Mouse (Mus musculus) limb, embryonic 12.5 days (tissue): ENCODE data around the gene Nup205. TPM values are rescaled to one million over a fixed set of nuclear protein-coding genes. Genes with fewer than 3 reads are reported as not detected.

Experiments used
- ATAC-seq: fragments of 200-750 bp; cut with Nextera tagmentation; 2 replicates; pipeline ENCODE4 v1.8.0; 2017; ENCODE audit warnings: low read depth, moderate TSS enrichment; ENCODE audit not compliant: insufficient number of reproducible peaks, insufficient read depth, low FRiP score, low TSS enrichment
- H3K27ac ChIP-seq: fragments of 300-500 bp; sonication (generic); 2 replicates; pipeline ENCODE4 v1.5.1; 2016; ENCODE audit warnings: mild to moderate bottlenecking, moderate library complexity
- H3K27me3 ChIP-seq: fragments of 300-500 bp; sonication (generic); 2 replicates; pipeline ENCODE4 v1.6.1; 2016; ENCODE audit warnings: mild to moderate bottlenecking, moderate library complexity
- H3K36me3 ChIP-seq: fragments of 300-500 bp; sonication (generic); 2 replicates; pipeline ENCODE4 v1.6.1; 2016; ENCODE audit warnings: mild to moderate bottlenecking, moderate library complexity
- H3K4me1 ChIP-seq: fragments of 300-500 bp; sonication (generic); replicated peaks from 2 replicates; pipeline ENCODE4 v1.6.1; 2016
- H3K4me2 ChIP-seq: fragments of 300-500 bp; sonication (generic); 2 replicates; pipeline ENCODE4 v1.6.1; 2016; ENCODE audit warnings: mild to moderate bottlenecking, moderate library complexity
- H3K4me3 ChIP-seq: fragments of 300-500 bp; sonication (generic); replicated peaks from 2 replicates; pipeline ENCODE4 v1.5.1; 2016; ENCODE audit warnings: mild to moderate bottlenecking
- H3K9ac ChIP-seq: fragments of 300-500 bp; sonication (generic); replicated peaks from 2 replicates; pipeline ENCODE4 v1.6.1; 2016; ENCODE audit warnings: mild to moderate bottlenecking, moderate library complexity
- H3K9me3 ChIP-seq: fragments of 300-500 bp; sonication (generic); 2 replicates; pipeline ENCODE4 v1.6.1; 2016; ENCODE audit warnings: mild to moderate bottlenecking, moderate library complexity
- WGBS: fragments of 180-500 bp; shearing (Covaris S2); methylation state at CpG from one replicate; pipeline ENCODE4 v1.1.7; 2016; 5-methylcytosine and 5-hydroxymethylcytosine counted together
- polyA plus RNA-seq: library from polyadenylated mRNA; unstranded; fragments of >200 nt; fragmentation: Nextera tagmentation; extraction: Ambion mirVana; gene quantifications from 2 replicates; pipeline ENCODE4 v1.2.1, GENCODE M21; 2016

Gene Nup205
- polyA plus RNA-seq, 1 experiment from 2014 or later = 47.3 TPM

DNA sequence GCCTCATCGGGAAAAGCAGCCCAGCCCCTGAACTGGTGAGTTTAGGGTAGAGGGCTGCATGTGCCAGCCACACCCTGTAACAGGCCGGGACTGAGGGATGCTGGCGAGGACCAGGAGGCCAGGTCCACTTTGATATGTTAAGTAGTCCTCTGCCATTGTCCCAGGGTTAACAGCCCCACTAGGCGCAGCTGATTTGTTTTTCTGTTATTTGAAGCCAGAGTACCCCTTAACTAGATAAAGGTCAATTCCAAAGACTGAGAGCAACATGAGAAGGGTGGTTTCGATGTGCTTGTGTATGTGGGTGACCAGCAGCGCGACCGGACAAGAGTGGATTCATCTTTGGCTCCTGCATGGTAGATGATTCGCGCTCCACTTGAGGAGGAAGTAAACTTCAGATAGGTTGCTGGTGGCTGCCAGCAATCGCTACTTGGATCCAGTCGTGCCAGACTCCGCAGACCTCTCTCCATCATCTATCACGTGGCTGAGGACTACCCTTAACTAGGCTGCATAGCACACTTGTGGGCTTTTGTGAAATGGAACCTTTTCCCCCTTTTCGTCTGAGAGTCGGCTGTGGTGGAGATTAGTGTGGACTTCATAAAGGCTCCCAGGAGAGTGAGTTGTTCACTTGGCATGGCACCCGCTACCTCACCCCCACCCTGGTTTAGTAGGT lies 74.7 kb downstream of the Nup205 start:
- WGBS = 57% methylated on average over 17 of the region's 17 CpGs
- ATAC-seq = 0 out of 2 replicates have a peak, but pooled peaks have one; percentile 52

DNA sequence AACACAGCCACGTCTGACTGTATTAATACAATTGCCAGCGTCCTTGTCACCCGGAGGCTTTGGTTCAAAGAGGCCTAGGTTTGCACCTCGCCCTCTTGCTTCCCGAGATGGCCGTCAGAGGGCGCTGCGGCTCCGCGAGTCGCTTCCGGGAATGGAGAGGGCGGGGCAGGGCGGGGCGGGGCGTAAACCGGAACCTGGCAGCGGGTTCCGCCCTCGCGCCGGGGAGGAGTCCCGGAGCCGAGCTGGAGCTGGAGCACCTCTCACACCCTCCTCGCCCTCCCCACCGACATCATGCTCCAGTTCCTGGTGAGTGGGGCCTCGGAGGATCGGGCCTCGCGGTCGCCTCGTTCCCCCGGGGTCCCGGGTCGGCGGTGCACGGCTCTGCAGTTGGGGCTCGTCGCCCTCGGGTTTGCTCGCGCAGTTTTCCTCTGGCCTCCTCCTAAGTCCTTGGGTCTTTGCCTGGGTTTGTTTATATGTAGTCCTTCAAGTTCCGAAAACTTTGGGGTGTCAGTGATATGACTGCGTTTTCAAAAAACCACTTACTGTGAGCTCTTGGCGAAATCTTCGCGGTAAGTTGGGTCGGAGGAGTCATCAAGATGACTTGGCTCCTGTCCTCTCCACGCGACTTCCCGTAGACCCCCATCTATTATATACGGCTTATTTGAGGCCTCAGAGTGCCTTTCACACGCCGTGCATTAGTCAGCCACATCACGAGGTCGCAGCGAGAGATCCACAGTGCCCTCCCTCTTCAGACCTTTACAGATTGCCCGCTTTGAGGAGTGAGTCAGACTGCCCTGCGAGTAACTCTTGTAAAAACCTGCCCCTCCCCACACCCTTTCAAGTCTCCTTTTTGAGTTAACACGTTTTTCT lies 75.5 kb downstream of the Nup205 start:
- H3K27ac ChIP-seq = peak overlapping the region; percentile 90
- H3K9ac ChIP-seq = peak overlapping the region; percentile 85
- WGBS = under 1% methylated on average over 51 of the region's 60 CpGs
- H3K9me3 ChIP-seq = no peaks in the 10 kb centered on the region
- peak; percentile 80 for ATAC-seq
- H3K4me3 ChIP-seq = peak overlapping the region; percentile 76
- peaks cover under 1% of the 10 kb centered on the region; the same call in 1 of the 2 replicates for H3K36me3 ChIP-seq
- peak overlapping the region; percentile 77 for H3K4me2 ChIP-seq
- peaks cover 31% of the 10 kb centered on the region for H3K4me1 ChIP-seq
- no peaks in the 10 kb centered on the region for H3K27me3 ChIP-seq

More for the DNA sequence above, 74.7 kb downstream of the Nup205 start:
- peaks cover 4% of the 10 kb centered on the region; the same call in 1 of the 2 replicates for H3K36me3 ChIP-seq
- peak overlapping the region; percentile 77 for H3K4me2 ChIP-seq
- no peaks in the 10 kb centered on the region for H3K9me3 ChIP-seq
- no peaks in the 10 kb centered on the region for H3K27me3 ChIP-seq
- peak overlapping the region; percentile 56; the same call in 1 of the 2 replicates for H3K27ac ChIP-seq
- peak overlapping the region; percentile 85 for H3K9ac ChIP-seq
- H3K4me1 ChIP-seq = peaks cover 31% of the 10 kb centered on the region
- peak overlapping the region; percentile 76 for H3K4me3 ChIP-seq

DNA sequence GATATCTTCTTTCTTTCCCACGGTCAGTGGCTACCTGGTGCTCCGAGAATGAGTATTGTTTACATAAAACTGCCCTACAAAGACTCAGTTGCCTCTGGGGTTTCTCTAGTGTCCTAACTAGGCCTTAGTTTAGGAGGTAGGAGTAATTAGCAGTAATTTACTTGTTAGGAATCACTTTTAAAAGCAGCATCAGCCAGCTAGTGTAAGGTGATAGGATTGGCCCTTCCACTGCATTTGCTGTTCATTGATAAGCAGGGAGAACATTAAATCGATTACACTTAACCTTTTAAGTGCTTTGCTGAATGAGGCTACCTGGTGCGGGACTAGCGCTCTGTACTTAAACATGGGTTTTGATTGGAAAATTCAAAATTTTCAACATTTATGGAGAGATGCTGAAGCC lies 76.3 kb downstream of the Nup205 start:
- Histone ChIP-seq H3K9me3 (no peaks in the 10 kb centered on the region), H3K4me3 (peak overlapping the region; percentile 76), H3K27ac (no peak overlapping the region), H3K4me1 (peaks cover 31% of the 10 kb centered on the region), H3K9ac (peak overlapping the region; percentile 85), H3K27me3 (no peaks in the 10 kb centered on the region), H3K4me2 (peak overlapping the region; percentile 77), H3K36me3 (no peaks in the 10 kb centered on the region)
- WGBS = 33% methylated on average over 5 of the region's 5 CpGs
- ATAC-seq = no peak

DNA sequence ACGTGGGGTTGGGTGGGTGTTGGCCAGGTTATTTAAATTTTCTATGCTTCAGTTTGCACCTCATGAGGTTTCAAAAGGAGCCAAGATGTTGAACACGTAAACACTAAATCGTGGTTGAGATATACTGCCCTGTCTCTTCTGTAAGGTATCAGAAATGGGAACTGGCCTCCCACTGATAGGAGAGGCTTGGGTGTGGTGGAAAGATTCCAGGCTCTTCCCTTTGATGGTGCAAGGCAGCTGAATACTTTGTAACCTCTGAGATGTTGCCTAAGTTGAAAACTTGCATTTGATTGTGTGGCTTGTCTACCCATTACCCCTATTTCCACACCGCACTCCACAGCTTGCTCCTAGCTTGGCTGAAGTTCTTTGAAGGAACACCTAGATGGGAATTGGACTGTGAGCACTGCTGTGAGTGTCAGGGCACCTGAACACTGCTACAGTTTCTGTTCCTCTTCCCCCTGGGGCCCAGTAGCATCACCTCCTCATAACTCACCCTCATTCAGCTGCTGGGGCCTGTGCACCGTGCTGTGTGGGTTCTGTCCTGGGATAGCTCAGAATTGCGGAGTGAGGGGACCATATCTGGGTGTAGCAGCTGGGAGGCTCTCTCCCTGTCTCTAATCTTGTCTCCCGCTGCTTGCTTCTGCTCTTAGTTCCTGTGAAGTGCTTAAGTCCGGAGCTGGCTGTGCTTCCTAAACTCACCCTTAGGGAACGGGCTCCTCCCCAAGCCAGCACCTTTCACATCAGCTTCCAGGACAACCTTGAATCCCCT lies 77.1 kb downstream of the Nup205 start:
- WGBS = 55% methylated on average over 9 of the region's 9 CpGs
- no peak for ATAC-seq
- H3K27me3 ChIP-seq = no peaks in the 10 kb centered on the region
- peak overlapping the region; percentile 48; the same call in 1 of the 2 replicates for H3K9ac ChIP-seq
- H3K27ac ChIP-seq = no peak overlapping the region
- no peaks in the 10 kb centered on the region for H3K9me3 ChIP-seq
- H3K4me2 ChIP-seq = peak overlapping the region; percentile 77
- H3K4me1 ChIP-seq = peaks cover 31% of the 10 kb centered on the region
- H3K36me3 ChIP-seq = no peaks in the 10 kb centered on the region
- peak overlapping the region; percentile 76 for H3K4me3 ChIP-seq

DNA sequence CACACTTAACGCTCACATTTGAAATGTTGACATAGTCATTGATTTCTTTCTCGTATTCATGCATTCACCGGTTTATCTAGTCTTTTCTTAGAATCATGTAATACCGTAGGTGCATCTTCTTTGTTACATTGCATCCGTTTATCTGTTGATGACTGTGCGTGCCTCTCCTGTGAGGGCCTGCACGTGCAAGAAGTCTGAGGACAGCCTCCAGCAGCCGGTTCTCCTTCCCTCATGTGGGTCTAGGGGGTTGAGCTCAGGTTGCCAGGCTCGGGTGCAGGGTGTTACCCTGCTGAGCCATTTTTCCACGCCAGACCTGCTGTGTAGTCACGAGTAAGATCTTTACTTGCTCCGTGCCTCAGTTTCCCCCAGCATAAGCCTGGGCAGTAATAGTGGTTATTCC lies 77.8 kb downstream of the Nup205 start:
- Histone ChIP-seq H3K27ac (0 out of 2 replicates have a peak overlapping the region, but pooled peaks have one; percentile 12), H3K9me3 (no peaks in the 10 kb centered on the region), H3K4me1 (peaks cover 31% of the 10 kb centered on the region), H3K4me2 (peak overlapping the region; percentile 77), H3K36me3 (no peaks in the 10 kb centered on the region), H3K9ac (peak overlapping the region; percentile 48; the same call in 1 of the 2 replicates), H3K27me3 (no peaks in the 10 kb centered on the region), H3K4me3 (peak overlapping the region; percentile 76; the same call in 1 of the 2 replicates)
- no peak for ATAC-seq
- 75% methylated on average over 12 of the region's 12 CpGs for WGBS

DNA sequence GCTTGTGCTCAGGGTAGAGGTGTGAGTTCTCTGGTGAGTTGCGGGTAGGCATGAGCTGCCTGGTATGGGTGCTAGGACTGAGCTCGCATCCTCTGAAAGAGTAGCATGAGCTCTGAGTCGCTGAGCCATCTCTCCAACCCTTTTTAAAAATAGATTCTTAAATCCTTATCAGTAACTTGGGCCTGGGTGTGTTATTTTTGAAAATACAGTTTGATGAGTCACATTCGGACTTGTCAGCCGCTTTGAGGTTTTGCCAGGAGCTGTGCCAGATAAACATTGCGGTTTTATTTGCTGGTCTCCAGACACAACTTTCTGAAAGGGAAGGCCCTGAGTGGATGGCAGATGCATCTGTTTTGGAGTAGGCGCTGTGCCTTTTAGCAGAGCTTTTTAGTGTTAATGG lies 79.5 kb downstream of the Nup205 start:
- H3K36me3 ChIP-seq = peaks cover 13% of the 10 kb centered on the region
- no peak for ATAC-seq
- no peak overlapping the region for H3K4me2 ChIP-seq
- no peak overlapping the region for H3K9ac ChIP-seq
- WGBS = 89% methylated on average over 7 of the region's 7 CpGs
- no peaks in the 10 kb centered on the region for H3K27me3 ChIP-seq
- H3K4me1 ChIP-seq = peaks cover 31% of the 10 kb centered on the region
- H3K9me3 ChIP-seq = no peaks in the 10 kb centered on the region
- H3K27ac ChIP-seq = no peak overlapping the region
- H3K4me3 ChIP-seq = no peak overlapping the region

DNA sequence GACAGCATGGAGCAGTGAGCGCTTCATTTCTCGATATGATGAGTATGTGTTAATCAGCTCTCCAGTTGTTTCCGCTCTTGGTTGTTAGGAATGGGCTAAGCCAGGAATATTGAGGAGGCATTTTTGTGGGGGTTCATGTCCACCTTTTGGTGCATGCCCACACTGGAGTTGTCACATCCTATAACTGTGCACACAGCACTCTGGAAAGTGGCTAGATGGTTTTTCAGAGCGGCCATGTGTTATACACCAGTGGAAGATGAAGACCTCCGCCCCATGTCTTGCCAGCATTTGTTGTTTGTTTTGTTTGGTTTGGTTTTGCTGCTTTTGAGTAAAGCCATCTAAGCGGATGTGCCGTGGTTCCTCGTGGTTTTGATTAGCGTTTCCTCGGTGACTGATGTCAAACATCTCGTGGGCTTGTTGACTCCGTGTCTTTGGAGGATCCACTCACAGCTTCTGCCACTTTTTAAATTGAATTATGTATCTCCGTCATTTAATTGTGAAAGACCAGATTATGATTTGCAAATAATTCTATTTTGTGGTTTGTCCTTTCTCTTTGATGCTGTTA lies 80.5 kb downstream of the Nup205 start:
- H3K4me3 ChIP-seq = no peak overlapping the region
- H3K27ac ChIP-seq = no peak overlapping the region
- no peak overlapping the region for H3K9ac ChIP-seq
- no peaks in the 10 kb centered on the region for H3K9me3 ChIP-seq
- H3K27me3 ChIP-seq = no peaks in the 10 kb centered on the region
- H3K4me2 ChIP-seq = no peak overlapping the region
- 90% methylated on average over 13 of the region's 13 CpGs for WGBS
- H3K36me3 ChIP-seq = peaks cover 23% of the 10 kb centered on the region
- peaks cover 31% of the 10 kb centered on the region for H3K4me1 ChIP-seq
- no peak for ATAC-seq

DNA sequence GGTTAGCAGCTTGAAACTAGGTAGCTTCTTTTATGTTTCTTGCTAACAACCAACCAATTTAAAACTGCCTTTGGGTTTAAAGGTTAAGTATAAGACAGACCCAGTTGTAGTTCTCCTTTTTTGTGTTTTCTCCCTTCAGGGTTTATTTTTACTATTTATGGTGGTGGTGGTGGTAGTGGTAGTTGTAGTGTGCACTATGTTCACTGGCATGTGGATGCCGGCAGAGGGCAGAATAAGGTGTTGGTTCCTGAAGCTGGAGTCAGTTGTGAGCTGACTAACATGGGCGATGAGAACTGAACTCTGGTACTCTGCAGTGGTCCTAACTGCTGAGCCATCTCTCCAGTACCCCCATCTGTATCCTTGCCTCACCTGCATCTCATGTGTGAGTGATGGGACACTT lies 81.7 kb downstream of the Nup205 start:
- no peaks in the 10 kb centered on the region for H3K27me3 ChIP-seq
- no peak overlapping the region for H3K27ac ChIP-seq
- no peak overlapping the region for H3K4me2 ChIP-seq
- H3K4me1 ChIP-seq = peaks cover 23% of the 10 kb centered on the region
- H3K36me3 ChIP-seq = peaks cover 36% of the 10 kb centered on the region
- WGBS = 97% methylated on average over 2 of the region's 2 CpGs
- H3K9ac ChIP-seq = no peak overlapping the region
- no peak overlapping the region for H3K4me3 ChIP-seq
- ATAC-seq = no peak
- no peaks in the 10 kb centered on the region for H3K9me3 ChIP-seq

DNA sequence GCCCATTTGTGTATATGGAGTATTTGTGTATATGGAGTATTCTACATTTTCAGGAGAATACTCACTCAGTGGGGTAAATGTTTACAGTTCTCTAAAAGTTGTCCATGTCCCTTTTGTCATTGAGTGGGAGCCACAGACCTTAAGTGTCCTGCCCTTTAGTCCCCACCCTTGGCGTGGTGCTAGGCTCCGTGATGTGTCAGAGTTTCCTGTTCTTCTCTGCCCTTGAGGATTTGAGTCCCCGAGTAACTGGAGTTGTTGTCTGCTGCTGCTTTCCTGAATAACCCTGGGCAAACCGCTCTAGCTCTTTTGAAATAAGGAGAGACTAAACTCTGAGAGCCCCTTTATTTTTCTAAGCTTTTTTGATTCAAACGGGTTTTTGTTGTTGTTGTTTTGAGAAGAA lies 82.3 kb downstream of the Nup205 start:
- Histone ChIP-seq H3K4me1 (peaks cover 17% of the 10 kb centered on the region), H3K4me3 (no peak overlapping the region), H3K9ac (no peak overlapping the region), H3K36me3 (peaks cover 39% of the 10 kb centered on the region), H3K4me2 (no peak overlapping the region), H3K27ac (no peak overlapping the region), H3K27me3 (no peaks in the 10 kb centered on the region), H3K9me3 (no peaks in the 10 kb centered on the region)
- ATAC-seq = no peak
- 83% methylated on average over 5 of the region's 5 CpGs for WGBS

DNA sequence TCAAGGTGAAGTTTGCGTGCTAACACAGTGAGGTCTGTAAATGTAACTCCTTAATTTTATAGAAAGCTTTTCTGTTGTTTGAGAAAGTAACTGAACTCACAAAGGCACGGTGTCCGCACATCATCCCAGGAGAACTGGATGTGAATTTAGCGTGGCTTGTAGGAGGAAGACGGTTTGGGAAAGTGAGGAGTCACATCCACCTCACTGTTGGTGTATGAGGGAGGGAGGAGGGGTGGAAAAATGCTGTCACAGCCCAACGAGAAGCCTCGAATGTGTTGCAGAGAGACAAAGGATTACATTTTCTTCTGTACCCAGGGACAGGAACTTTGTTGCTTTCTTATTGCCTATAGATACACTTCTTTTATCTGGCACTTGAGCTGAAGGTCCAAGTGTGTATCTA lies 83.3 kb downstream of the Nup205 start:
- no peak overlapping the region for H3K4me3 ChIP-seq
- H3K4me2 ChIP-seq = no peak overlapping the region
- H3K27me3 ChIP-seq = no peaks in the 10 kb centered on the region
- no peak for ATAC-seq
- 89% methylated on average over 7 of the region's 7 CpGs for WGBS
- H3K27ac ChIP-seq = no peak overlapping the region
- no peak overlapping the region for H3K9ac ChIP-seq
- no peaks in the 10 kb centered on the region for H3K9me3 ChIP-seq
- peaks cover 39% of the 10 kb centered on the region for H3K36me3 ChIP-seq
- H3K4me1 ChIP-seq = peaks cover 7% of the 10 kb centered on the region; the same call in 1 of the 2 replicates
